Mouse (Mus musculus): Measurements from ENCODE around the gene Dnajc28.

The Dnajc28 gene

GRCm38 (mm10) chr16:91632940-91633339, 14.1 kb upstream of the Dnajc28 start:
- DNase-seq (ENCODE audit: low spot score in 2 of 2): no peak

GRCm38 (mm10) chr16:91632439-91632838, 13.6 kb upstream of the Dnajc28 start:
- no peak for DNase-seq (ENCODE audit: low spot score in 2 of 2)

- no peak for DNase-seq (ENCODE audit: low spot score in 2 of 2)
Observed at GRCm38 (mm10) chr16:91630584-91630983, 11.8 kb upstream of the Dnajc28 start.

- DNase-seq (ENCODE audit: low spot score in 2 of 2): no peak
Observed at GRCm38 (mm10) chr16:91629749-91630148, 10.9 kb upstream of the Dnajc28 start.

- DNase-seq (ENCODE audit: low spot score in 2 of 2): no peak
Observed at GRCm38 (mm10) chr16:91628673-91629072, 9.8 kb upstream of the Dnajc28 start.

- peak in 1 of 2 experiments; percentile 12 for DNase-seq (ENCODE audit: low spot score in 2 of 2)
Observed at GRCm38 (mm10) chr16:91627831-91628230, 9.0 kb upstream of the Dnajc28 start.

- DNase-seq (ENCODE audit: low spot score in 2 of 2): no peak
Observed at GRCm38 (mm10) chr16:91623074-91623473, 4.2 kb upstream of the Dnajc28 start.

GRCm38 (mm10) chr16:91620991-91621390, 2.2 kb upstream of the Dnajc28 start:
- DNase-seq (ENCODE audit: low spot score in 2 of 2): no peak

GRCm38 (mm10) chr16:91620185-91620584, 1.4 kb upstream of the Dnajc28 start:
- no peak for DNase-seq (ENCODE audit: low spot score in 2 of 2)

- no peak for DNase-seq (ENCODE audit: low spot score in 2 of 2)
Observed at GRCm38 (mm10) chr16:91614552-91614951, 4.3 kb downstream of the Dnajc28 start.

- no peak for DNase-seq (ENCODE audit: low spot score in 2 of 2)
Observed at GRCm38 (mm10) chr16:91612525-91612924, 6.3 kb downstream of the Dnajc28 start.

- DNase-seq (ENCODE audit: low spot score in 2 of 2): no peak
Observed at GRCm38 (mm10) chr16:91611248-91611647, 7.6 kb downstream of the Dnajc28 start.

GRCm38 (mm10) chr16:91609501-91610245, 9.2 kb downstream of the Dnajc28 start:
- DNase-seq (ENCODE audit: low spot score in 2 of 2): no peak

- DNase-seq (ENCODE audit: low spot score in 2 of 2): no peak
Observed at GRCm38 (mm10) chr16:91606958-91607357, 11.9 kb downstream of the Dnajc28 start.

GRCm38 (mm10) chr16:91605156-91605555, 13.7 kb downstream of the Dnajc28 start:
- no peak for DNase-seq (ENCODE audit: low spot score in 2 of 2)

GRCm38 (mm10) chr16:91601693-91602092, 17.1 kb downstream of the Dnajc28 start:
- no peak for DNase-seq (ENCODE audit: low spot score in 2 of 2)

- DNase-seq (ENCODE audit: low spot score in 2 of 2): no peak
Observed at GRCm38 (mm10) chr16:91601081-91601480, 17.7 kb downstream of the Dnajc28 start.

GRCm38 (mm10) chr16:91599242-91599641, 19.6 kb downstream of the Dnajc28 start:
- DNase-seq (ENCODE audit: low spot score in 2 of 2): no peak

- DNase-seq (ENCODE audit: low spot score in 2 of 2): peak; percentile 98 to 99
Observed at GRCm38 (mm10) chr16:91597672-91598010, 21.2 kb downstream of the Dnajc28 start, which contains the start of gene Tmem50b. Tmem50b (minus strand) TSS chr16:91597800.

GRCm38 (mm10) chr16:91596779-91597671, 21.8 kb downstream of the Dnajc28 start:
- DNase-seq (ENCODE audit: low spot score in 2 of 2): no peak

GRCm38 (mm10) chr16:91596397-91596778, 22.4 kb downstream of the Dnajc28 start:
- DNase-seq (ENCODE audit: low spot score in 2 of 2): no peak

- no peak for DNase-seq (ENCODE audit: low spot score in 2 of 2)
Observed at GRCm38 (mm10) chr16:91595076-91595475, 23.8 kb downstream of the Dnajc28 start.

- no peak for DNase-seq (ENCODE audit: low spot score in 2 of 2)
Observed at GRCm38 (mm10) chr16:91593262-91593661, 25.6 kb downstream of the Dnajc28 start.

Measured in right cerebral cortex, postnatal 36 days (tissue).